Mouse (Mus musculus): ENCODE measurements at regions not wholly inside any gene's neighbourhood (a gene's known extent, or its start where the extent isn't known, plus 50 kb on each side); places are given as distances from the start of the nearest gene placed in this dataset.

- H3K27me3 ChIP-seq = no peaks in the 10 kb centered on the region
- H3K4me2 ChIP-seq = no peak overlapping the region
- H3K36me3 ChIP-seq = no peaks in the 10 kb centered on the region
- H3K4me1 ChIP-seq (replicated peaks) = no peaks in the 10 kb centered on the region
- no peak for ATAC-seq (replicated peaks; ENCODE audit: insufficient number of reproducible peaks, insufficient read depth, low FRiP score, low read depth)
- no peak overlapping the region for H3K4me3 ChIP-seq
- H3K9ac ChIP-seq = no peak overlapping the region
- WGBS = 78% methylated on average over 5 of the region's 5 CpGs
- no peak overlapping the region for H3K27ac ChIP-seq
- no peaks in the 10 kb centered on the region for H3K9me3 ChIP-seq (replicated peaks)
These were observed 190.6 kb downstream of the Mylk4 start for GRCm38 (mm10) chr13:32593131-32593530.

GRCm38 (mm10) chr13:32581598-32581997, 202.2 kb downstream of the Mylk4 start:
- H3K4me3 ChIP-seq = no peak overlapping the region
- no peaks in the 10 kb centered on the region for H3K9me3 ChIP-seq (replicated peaks)
- H3K4me2 ChIP-seq = no peak overlapping the region
- H3K9ac ChIP-seq = no peak overlapping the region
- no peaks in the 10 kb centered on the region for H3K27me3 ChIP-seq
- no peak overlapping the region for H3K27ac ChIP-seq
- H3K4me1 ChIP-seq (replicated peaks) = no peaks in the 10 kb centered on the region
- H3K36me3 ChIP-seq = no peaks in the 10 kb centered on the region
- no peak for ATAC-seq (replicated peaks; ENCODE audit: insufficient number of reproducible peaks, insufficient read depth, low FRiP score, low read depth)

DNA sequence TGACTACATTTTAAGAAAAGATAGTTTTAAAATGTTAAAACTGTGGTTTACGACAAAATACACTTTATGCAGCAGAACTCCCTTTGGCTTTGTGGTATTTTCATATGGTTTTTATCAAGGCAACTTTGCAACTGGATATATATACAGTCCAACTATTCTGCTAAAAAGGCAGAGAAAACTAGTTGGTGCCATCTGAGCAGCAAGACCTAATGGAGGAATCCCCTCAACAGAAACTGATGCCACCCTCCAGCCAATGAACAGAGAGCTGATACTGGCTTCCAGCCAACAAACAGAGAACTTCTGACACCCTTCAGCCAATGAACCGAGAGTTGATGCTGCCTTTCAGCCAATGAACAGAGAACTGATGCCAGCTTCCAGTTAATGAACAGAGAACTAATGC, 215.9 kb downstream of the Mylk4 start:
- Histone ChIP-seq H3K27ac (no peak overlapping the region), H3K4me1 (replicated peaks) (no peaks in the 10 kb centered on the region), H3K36me3 (no peaks in the 10 kb centered on the region), H3K9me3 (replicated peaks) (no peaks in the 10 kb centered on the region), H3K4me2 (no peak overlapping the region), H3K27me3 (no peaks in the 10 kb centered on the region), H3K4me3 (no peak overlapping the region), H3K9ac (no peak overlapping the region)
- ATAC-seq (replicated peaks; ENCODE audit: insufficient number of reproducible peaks, insufficient read depth, low FRiP score, low read depth) = no peak
- WGBS = 75% methylated on average over 2 of the region's 2 CpGs

- H3K9ac ChIP-seq = no peak overlapping the region
- H3K9me3 ChIP-seq (replicated peaks) = no peaks in the 10 kb centered on the region; the same call in 1 of the 2 replicates
- H3K4me3 ChIP-seq = no peak overlapping the region
- no peaks in the 10 kb centered on the region for H3K36me3 ChIP-seq
- H3K4me1 ChIP-seq (replicated peaks) = no peaks in the 10 kb centered on the region
- no peak for ATAC-seq (replicated peaks; ENCODE audit: insufficient number of reproducible peaks, insufficient read depth, low FRiP score, low read depth)
- H3K4me2 ChIP-seq = no peak overlapping the region
- H3K27me3 ChIP-seq = no peaks in the 10 kb centered on the region
- H3K27ac ChIP-seq = no peak overlapping the region
These were observed 222.1 kb upstream of the Gmds start for GRCm38 (mm10) chr13:32560666-32561065.

- H3K27ac ChIP-seq = no peak overlapping the region
- H3K36me3 ChIP-seq = no peaks in the 10 kb centered on the region
- ATAC-seq (replicated peaks; ENCODE audit: insufficient number of reproducible peaks, insufficient read depth, low FRiP score, low read depth) = no peak
- H3K4me3 ChIP-seq = no peak overlapping the region
- no peaks in the 10 kb centered on the region for H3K9me3 ChIP-seq (replicated peaks)
- no peaks in the 10 kb centered on the region for H3K27me3 ChIP-seq
- H3K4me1 ChIP-seq (replicated peaks) = no peaks in the 10 kb centered on the region
- H3K9ac ChIP-seq = no peak overlapping the region
- WGBS = 77% methylated on average over 2 of the region's 2 CpGs
- no peak overlapping the region for H3K4me2 ChIP-seq
These were observed 217.9 kb upstream of the Gmds start for GRCm38 (mm10) chr13:32556396-32556795.

DNA sequence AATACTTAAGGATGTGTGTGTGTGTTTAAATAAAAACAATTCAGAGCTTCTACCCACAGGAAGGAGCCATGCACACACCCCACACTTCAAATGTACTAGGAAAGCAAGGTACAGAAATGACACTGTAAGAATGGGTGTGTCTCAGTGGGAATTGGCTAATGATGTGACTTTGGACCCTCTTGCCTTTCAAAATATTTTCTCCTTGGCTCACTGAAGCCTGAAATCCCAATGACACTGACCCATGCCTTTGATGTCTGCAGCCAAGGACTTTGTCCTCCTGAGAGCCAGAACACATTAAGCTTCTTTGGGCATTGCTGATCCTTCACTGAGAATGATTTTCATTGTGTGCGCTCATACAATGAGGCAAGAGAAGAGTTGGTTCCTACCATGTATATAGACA, 216.5 kb upstream of the Gmds start:
- no peaks in the 10 kb centered on the region for H3K36me3 ChIP-seq

GRCm38 (mm10) chr13:32554601-32555000, 216.1 kb upstream of the Gmds start:
- no peaks in the 10 kb centered on the region for H3K27me3 ChIP-seq
- H3K9me3 ChIP-seq (replicated peaks) = no peaks in the 10 kb centered on the region
- H3K36me3 ChIP-seq = no peaks in the 10 kb centered on the region
- no peak overlapping the region for H3K9ac ChIP-seq
- no peaks in the 10 kb centered on the region for H3K4me1 ChIP-seq (replicated peaks)
- no peak for ATAC-seq (replicated peaks; ENCODE audit: insufficient number of reproducible peaks, insufficient read depth, low FRiP score, low read depth)
- H3K4me2 ChIP-seq = no peak overlapping the region
- WGBS = 90% methylated on average over 3 of the region's 3 CpGs
- H3K27ac ChIP-seq = no peak overlapping the region
- H3K4me3 ChIP-seq = no peak overlapping the region

More for the DNA sequence above, 216.5 kb upstream of the Gmds start:
- Histone ChIP-seq H3K4me3 (no peak overlapping the region), H3K9me3 (replicated peaks) (no peaks in the 10 kb centered on the region), H3K27ac (no peak overlapping the region), H3K27me3 (no peaks in the 10 kb centered on the region), H3K4me1 (replicated peaks) (no peaks in the 10 kb centered on the region), H3K9ac (no peak overlapping the region), H3K4me2 (no peak overlapping the region)
- 86% methylated on average over 1 of the region's 1 CpGs for WGBS
- ATAC-seq (replicated peaks; ENCODE audit: insufficient number of reproducible peaks, insufficient read depth, low FRiP score, low read depth) = no peak

DNA sequence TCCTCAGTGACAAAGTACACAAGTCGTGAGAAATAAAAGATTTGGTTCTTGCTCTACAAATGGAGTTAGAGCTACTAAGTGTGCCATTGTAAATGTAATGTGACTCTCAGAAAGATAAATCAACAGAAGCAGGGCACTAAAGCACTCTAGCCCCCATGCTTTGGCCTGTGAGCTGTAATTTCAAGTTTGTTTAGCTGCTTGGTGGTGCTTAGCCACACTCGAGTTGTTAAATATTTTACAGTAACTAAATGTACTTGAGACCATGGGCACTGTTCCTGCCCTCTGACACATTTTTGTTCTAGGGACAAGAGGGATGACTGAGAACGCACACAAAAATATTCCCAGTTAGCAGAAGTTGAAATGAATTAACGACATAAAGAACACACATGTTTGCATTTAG, 214.6 kb upstream of the Gmds start:
- 74% methylated on average over 4 of the region's 4 CpGs for WGBS
- no peak for ATAC-seq (replicated peaks; ENCODE audit: insufficient number of reproducible peaks, insufficient read depth, low FRiP score, low read depth)

DNA sequence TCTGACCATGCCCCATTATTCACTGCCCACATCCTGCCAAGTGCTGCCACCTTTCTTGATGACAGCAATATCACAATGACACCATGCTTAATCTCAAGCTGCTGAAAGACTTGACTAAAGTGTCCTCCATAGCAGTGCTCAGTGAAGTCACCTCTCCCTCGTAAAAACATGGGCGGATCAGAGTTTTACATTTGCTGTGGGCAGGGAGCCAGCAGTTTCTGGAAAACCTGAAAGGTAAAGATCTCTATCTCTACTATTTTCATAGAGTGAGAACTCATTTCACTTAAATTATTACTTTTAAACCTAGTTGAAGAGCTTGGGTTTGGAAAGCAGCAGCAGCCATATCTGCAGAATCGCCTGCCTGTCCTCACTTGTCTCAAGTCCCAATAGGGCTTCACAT, 211.6 kb upstream of the Gmds start:
- Histone ChIP-seq H3K27ac (no peak overlapping the region), H3K4me1 (replicated peaks) (no peaks in the 10 kb centered on the region), H3K9ac (no peak overlapping the region), H3K9me3 (replicated peaks) (no peaks in the 10 kb centered on the region), H3K4me2 (no peak overlapping the region), H3K27me3 (no peaks in the 10 kb centered on the region), H3K36me3 (no peaks in the 10 kb centered on the region), H3K4me3 (no peak overlapping the region)
- ATAC-seq (replicated peaks; ENCODE audit: insufficient number of reproducible peaks, insufficient read depth, low FRiP score, low read depth) = no peak
- 59% methylated on average over 3 of the region's 3 CpGs for WGBS

More for the DNA sequence above, 214.6 kb upstream of the Gmds start:
- no peaks in the 10 kb centered on the region for H3K36me3 ChIP-seq
- H3K4me1 ChIP-seq (replicated peaks) = no peaks in the 10 kb centered on the region
- H3K4me2 ChIP-seq = no peak overlapping the region
- no peak overlapping the region for H3K4me3 ChIP-seq
- no peak overlapping the region for H3K9ac ChIP-seq
- no peaks in the 10 kb centered on the region for H3K27me3 ChIP-seq
- H3K9me3 ChIP-seq (replicated peaks) = no peaks in the 10 kb centered on the region
- H3K27ac ChIP-seq = no peak overlapping the region

- Histone ChIP-seq H3K27me3 (no peaks in the 10 kb centered on the region), H3K4me2 (no peak overlapping the region), H3K4me3 (no peak overlapping the region), H3K9ac (no peak overlapping the region), H3K27ac (no peak overlapping the region), H3K36me3 (no peaks in the 10 kb centered on the region), H3K4me1 (replicated peaks) (no peaks in the 10 kb centered on the region), H3K9me3 (replicated peaks) (no peaks in the 10 kb centered on the region)
- no peak for ATAC-seq (replicated peaks; ENCODE audit: insufficient number of reproducible peaks, insufficient read depth, low FRiP score, low read depth)
- WGBS = 76% methylated on average over 7 of the region's 7 CpGs
These were observed 208.6 kb upstream of the Gmds start for GRCm38 (mm10) chr13:32547126-32547525.

DNA sequence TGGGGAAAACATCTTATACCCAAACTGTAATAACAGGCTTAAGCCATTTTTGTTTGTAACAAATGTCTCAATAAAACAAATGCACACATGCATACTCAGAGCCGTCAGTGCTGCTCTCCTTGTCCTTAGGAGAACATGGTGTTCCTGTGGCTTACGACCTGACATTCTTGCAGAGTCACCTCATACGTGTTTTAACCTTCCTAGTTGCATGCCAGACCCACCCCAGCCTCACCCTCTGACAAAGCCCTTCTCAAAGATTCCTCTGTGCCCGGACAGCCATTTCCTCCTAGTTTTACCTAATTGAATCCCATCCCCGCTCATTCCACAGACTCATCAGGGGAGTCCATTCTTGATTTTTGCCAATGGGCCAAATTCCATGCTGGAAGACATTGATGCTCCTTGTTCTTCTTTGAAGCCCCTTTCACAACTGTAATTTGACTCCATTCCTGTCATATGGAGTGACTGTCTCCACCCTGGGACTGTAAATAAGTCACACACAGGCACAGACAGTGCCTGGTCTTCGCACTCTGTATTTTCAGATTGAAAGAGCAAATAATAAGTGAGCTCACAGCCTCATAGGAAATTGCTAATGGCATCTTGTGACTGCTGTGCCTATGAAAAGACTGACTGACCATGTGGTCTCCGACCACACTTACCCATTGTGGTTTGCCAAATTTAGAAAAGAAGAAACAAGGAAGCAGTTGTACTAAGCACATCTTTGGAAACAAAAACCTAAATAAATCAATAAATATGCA, 206.6 kb upstream of the Gmds start:
- ATAC-seq (replicated peaks; ENCODE audit: insufficient number of reproducible peaks, insufficient read depth, low FRiP score, low read depth) = no peak
- Histone ChIP-seq H3K4me3 (no peak overlapping the region), H3K27me3 (no peaks in the 10 kb centered on the region), H3K9me3 (replicated peaks) (no peaks in the 10 kb centered on the region), H3K27ac (no peak overlapping the region), H3K9ac (no peak overlapping the region), H3K4me1 (replicated peaks) (no peaks in the 10 kb centered on the region), H3K4me2 (no peak overlapping the region), H3K36me3 (no peaks in the 10 kb centered on the region)
- WGBS = 73% methylated on average over 7 of the region's 7 CpGs

DNA sequence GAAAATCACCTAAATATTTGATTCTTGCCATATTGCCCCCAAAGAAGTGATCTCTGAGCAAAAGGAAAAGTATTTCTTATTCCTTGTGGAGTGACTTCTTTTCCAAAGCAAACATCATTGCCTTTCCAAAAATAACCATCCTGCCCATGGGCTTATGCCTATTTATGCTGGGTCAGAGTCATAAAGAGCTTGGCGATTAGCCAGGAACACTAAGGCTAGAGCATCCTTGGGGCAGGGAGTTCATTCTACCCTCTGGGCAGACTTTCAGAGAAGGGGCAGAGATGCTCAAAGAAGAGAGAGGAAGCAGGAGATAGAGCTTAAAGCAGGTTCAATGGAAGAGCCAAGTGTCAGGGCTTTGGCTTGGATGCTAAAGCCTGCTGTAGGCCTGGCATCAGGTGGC, 203.1 kb upstream of the Gmds start:
- no peaks in the 10 kb centered on the region for H3K9me3 ChIP-seq (replicated peaks)
- H3K36me3 ChIP-seq = no peaks in the 10 kb centered on the region
- no peak overlapping the region for H3K4me3 ChIP-seq
- no peak overlapping the region for H3K27ac ChIP-seq
- H3K4me2 ChIP-seq = no peak overlapping the region
- H3K27me3 ChIP-seq = no peaks in the 10 kb centered on the region
- H3K9ac ChIP-seq = no peak overlapping the region
- no peaks in the 10 kb centered on the region for H3K4me1 ChIP-seq (replicated peaks)
- WGBS = 87% methylated on average over 1 of the region's 1 CpGs
- no peak for ATAC-seq (replicated peaks; ENCODE audit: insufficient number of reproducible peaks, insufficient read depth, low FRiP score, low read depth)

Measured in heart, embryonic 15.5 days (tissue).